Mouse (Mus musculus) urinary bladder, adult 18-20 months (tissue): ENCODE results near the gene Agtr1b.

Experiments used
- DNase-seq, 2 experiments: peaks; one replicate each; pipeline ENCODE4 v3.0.0; 2022; ENCODE audit warnings: low spot score in 2 of 2, mixed read lengths in 2 of 2

Agtr1b gene

DNA sequence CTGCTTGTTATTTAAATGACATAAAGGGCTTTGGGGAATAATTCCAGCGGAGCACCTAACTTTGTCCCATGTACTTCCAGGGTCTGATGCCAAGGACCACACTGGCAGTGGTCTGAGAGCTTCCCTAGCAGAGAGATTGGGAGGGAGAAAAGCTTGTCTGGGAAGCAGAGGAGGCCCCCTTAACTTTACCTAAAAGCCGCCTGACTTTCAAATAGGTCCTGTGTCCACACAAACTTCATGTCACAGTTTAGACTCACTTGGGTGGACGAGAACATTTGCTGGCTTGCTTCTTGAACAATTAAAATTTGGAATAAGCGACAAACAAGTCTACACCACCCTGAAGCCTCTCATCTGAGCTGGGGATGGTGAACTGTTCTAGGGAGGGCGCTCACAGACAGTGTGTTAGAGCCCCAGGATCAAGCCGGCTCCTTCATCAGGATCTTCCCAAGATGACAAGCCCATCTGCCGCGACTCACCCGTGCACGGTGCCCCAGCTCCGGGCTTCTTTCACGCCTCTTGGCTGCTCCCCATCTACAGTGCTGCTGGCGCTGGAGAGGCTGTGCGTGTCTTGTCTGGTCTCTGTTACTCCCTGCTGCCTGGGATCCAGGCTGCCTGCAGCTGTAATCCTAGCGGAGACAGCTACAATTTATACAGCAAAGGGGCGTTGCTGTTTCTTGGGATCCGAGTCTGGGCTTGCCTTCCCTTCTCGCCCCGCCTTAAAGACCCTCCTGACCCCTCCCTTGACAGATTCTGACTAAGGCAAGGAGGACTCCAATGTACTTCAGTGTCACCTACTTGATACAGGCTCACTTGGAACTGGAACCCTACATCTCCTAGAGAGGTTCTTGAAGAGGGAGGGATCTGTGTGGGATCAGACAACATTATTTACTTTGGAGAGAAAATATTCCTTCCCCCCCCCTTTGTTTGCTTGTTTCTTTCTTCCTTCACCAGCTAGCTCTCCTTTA is at the start of gene Agtr1b:
Agtr1b (minus strand) TSS at position 620 of the 965 bp plus-strand sequence.
- DNase-seq = no peak

DNA sequence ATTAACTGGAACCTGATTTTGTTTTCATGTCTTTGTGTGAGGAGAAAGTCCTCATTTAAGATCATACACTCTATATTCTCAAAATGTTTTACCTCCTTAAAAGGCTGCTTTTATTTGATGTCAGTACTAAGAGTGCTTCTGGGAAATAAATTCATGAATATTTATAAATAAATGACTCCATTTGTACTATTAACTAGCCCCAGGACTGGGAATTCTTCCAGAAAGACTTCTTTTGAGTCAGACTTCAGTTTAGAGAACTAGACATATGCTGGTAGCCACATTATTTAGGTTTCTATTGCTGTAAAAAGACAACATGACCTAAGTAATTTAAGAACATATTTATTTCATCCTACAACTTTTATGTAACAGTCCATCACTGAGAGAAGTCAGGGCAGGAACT is 13.4 kb downstream of the Agtr1b start:
- no peak for DNase-seq

DNA sequence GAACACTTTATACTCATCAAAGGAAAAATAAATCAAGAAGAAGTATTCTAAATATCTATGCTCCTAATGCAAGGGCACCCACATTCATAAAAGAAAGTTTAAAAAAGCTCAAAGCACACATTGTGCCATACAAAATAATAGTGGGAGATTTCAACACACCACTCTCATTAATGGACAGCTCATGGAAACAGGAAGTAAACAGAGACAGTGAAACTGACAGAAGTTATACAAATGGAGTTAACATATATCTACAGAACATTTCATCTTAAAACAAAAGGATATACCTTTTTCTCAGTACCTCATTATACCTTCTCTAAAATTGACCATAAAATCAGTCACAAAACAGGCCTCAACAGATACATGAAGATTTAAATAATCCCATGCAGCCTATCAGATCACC is 18.8 kb downstream of the Agtr1b start:
- DNase-seq = no peak

DNA sequence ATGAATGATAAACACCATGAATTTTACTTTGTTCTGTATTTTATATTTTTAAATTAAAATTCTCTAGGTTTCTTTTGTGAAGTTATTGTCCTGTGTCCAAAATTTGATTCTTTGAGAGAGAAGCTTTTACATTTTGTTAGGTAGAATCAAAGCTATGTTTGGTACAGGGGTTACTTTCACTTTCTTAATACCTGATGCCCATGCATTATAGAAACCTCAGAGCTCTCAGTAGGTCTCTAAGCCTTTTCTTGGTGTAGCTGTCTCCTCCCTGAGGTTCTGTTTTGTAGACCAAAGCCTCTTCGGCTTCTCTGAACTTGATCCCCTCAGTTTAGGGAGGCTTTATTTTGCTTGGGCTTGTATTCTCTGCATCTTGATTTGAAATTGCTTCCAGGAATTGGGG is 26.6 kb downstream of the Agtr1b start:
- DNase-seq = no peak

DNA sequence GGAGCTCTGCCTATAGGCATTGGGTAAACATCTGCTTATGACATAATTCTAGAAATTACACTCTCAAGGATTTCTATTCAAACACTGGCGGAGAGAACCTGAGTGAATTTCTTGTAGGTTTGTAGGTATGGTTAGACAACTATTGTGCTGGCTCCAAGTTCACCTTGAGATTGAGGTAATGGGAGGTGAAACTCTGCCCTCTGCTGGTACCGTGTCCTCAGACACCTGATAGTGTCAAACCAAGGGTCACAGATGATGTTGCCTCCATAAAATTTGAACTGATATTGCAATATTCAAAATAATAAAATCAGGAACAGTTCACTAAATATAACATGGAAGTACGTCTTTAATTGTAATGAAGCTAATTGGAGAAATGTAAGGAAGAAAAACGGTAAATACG is 32.3 kb downstream of the Agtr1b start:
- no peak for DNase-seq

DNA sequence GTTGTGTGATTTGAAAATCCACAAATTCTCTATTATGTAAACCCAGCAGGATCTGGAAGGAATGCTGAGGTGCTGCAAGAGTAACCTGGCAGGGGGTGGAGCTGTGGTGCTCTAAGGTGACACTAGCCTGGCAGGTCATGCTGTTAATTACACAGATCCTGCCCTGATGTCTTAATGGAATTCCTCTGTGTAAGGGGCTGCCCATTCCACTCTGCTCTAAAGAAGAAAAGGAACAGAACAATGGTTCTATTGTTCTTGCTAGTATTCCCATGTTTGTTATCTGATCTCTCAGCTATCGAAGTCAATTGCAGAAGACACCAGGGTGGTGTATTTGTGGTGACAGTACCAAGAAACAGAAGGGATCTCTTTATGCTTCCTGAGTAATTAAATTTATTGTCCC is 49.7 kb downstream of the Agtr1b start:
- no peak for DNase-seq

DNA sequence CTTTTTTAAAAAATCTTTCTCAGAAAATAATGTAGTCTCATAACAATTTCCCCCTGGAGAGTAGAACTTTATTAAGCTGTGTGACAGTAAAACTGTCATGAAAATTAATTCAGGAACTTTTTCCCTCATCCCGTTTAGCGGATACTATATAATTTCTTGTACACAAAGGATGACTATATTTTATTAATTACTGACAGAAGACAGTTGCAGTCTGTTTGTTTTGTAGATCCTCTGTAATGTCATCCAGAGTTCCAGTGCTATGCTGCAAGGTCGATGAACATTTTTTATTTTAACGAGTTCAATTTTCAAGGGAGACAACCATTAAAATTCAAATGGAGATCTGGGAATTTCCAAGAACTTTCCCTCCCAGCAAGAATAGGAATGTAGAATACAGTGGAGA is 57.8 kb downstream of the Agtr1b start:
- no peak for DNase-seq

DNA sequence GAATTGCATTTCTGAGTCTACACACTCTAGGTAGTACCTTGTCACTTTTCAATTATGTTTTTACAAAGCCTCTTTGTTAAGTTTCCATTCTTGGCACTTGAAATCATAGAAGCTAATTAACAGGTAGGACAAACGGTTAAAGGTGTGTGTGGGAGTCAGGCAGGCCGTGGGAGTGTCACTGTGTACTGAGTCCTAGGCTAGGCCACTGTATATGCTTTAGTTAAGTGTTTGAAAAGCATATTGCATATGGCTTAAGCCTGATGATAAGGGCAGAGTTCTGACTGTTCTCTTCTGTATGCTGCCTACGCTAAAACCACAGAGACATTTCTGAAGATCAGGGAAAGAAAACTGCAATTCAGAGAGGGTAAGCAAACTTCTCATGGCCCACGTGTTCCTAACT is 59.7 kb downstream of the Agtr1b start:
- no peak for DNase-seq

DNA sequence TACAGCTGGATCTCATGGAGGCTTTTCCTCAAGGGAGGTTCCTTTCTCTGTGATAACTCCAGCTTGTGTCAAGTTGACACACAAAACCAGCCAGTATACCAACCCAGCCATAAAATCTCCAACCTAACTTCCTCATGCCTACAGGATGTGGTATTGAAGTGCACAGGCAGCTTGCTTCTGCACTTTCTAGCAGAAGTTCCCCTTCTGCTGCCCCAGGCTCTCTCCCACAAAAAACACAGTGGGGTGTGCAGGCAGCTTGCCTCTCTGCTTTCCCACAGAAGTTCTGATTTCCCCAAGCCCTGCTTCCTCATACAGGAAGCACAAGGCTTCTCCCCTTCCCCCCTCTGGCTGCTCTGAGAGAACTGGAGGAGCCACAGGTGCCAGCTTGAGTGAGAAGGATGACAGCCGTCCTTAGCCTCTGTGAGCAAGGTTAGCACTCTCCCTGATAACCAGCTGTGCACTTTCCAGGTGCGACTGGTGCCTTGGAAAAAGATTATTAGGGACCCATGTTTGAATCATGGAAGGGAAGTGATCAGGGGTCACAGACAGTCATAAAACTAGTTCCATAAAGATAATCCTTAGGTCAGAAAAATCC is 62.1 kb downstream of the Agtr1b start:
- DNase-seq = no peak

DNA sequence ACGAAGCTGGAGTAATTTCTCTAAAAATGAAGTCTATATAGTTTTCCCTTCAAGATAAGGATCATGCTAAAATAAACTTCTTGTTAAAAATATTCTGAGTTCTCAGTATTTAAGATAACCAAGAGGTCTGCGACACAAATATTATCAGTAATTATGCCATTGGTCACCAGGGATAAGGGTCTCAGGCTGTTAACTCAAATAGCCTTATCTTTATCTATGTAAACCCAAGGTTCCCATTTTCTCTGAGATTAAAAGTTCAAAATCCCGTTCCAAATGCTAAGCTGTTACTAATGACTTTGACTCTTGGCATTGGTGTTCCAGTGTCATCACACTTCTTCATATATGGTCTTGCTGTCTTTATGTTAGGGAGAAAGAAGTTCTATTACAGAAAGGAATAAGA is 71.4 kb downstream of the Agtr1b start:
- no peak for DNase-seq

DNA sequence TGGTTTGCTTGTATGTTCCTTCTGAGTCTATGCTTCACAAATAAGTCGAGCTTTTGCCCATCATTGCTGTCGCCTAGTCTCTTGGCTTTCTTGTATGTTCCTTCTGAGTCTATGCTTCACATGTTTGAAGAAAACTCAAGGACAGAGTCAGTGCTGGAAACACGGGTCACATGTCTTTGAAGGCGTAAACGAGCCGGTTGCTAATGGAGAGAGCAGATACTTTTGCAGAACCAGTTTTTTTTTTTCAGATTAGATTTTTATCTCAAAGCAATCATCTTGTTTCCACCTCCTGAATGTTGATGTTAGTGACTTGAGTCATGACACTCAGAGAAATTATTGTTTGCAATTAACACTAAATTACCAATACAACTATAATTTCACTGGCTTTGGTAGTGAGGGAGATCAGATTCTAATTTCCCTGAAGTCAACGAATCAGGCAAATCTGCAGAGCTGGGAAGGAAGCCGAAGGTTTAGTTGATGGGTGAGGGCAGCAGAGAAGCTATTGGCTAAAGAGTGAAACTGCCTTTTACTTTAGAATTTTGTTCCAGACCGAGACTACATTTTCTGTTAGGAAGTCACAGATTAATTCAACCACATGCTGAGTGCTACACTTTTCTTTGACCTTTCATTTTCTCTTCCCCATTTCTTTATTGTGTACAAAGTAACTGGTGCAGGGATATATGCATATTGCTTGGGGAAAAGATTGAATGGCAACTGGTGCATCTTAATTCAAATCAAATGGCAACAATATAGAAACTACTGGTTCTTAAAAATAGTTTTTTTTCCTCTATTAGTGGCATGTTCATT is 72.2 kb downstream of the Agtr1b start:
- no peak for DNase-seq

DNA sequence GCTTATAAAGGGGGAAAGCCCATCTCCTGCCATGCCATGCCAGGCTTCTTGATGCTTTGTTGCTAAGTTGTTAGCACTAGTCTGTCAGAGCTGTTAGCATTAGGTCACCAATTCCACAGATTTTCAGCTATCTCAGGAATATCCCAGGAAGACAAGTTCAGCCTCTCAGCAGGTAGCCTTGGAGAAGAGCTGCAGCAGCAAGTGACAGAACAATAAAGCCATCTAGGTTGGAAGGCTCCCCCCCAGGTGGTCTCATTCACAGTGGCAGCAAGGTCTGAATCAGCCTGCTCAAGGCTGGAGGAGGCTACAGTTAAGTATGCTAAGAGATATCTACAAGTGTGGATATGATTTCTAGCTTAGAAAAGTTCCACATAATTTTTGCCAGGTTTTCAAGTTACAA is 75.6 kb downstream of the Agtr1b start:
- no peak for DNase-seq

DNA sequence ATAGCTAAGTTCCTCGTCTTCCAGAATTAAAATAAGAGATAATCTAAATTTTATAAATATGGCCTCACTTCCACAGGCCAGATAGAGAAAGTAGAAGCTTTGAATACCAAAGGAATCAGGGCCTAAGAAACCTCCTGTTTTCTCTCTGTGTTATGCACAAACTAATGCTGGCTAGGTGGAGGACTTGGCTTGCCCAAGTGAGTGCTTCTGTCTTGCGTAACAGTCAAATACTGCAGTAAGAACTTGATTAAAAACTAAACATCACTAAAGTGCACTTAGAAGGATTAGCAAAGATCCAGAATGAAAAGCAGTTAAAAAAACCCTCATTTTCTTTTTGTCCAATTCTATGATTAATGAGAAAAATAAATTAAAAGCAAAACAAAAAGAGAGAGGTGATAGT is 78.2 kb downstream of the Agtr1b start:
- DNase-seq = no peak

DNA sequence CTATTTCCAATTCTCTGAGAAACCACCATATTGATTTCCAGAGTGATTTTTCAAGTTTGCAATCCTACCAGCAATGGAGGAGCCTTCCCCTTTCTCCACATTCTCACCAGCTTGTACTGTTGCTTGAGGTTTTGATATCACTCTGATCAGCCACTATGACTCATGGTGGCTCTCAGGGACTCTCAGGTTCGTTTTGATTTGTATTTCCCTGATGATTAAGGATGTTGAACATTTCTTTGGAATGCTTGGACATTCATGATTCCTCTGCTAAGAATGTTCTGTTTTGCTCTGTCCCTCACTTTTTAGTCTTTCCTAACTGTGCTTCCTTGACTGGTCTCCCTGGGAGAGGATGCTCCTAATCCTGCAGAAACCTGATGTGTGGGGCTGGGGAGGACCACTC is 85.2 kb downstream of the Agtr1b start:
- DNase-seq = no peak

DNA sequence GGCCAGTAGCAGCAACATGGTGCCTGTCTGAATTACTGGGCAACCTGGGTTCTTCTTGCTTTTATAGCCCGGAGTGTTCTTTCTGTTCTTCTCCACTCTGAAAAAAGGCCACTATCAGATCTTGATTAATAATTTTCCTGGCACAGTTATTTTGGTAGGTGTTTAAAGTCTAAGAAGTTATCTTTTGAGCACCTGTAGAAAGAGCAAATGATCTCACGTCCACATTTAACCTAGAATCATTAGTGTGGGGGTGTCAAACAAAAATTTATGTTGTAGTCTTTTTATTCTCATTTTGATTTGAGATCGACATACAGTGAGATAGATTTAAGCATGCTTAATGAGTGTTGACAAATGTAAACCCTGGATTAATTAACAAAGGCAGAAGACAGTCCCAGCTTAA is 91.3 kb downstream of the Agtr1b start, which contains the start of gene Cpb1:
Cpb1 (minus strand) TSS at position 101 of the 400 bp plus-strand sequence.
- DNase-seq = no peak
